Mouse (Mus musculus) neural tube, embryonic 10.5 days (tissue): ENCODE measurements around the gene Ccin.

Experiments
- DNase-seq: peaks from one replicate; pipeline ENCODE4 v3.0.0-alpha.2; 2017; ENCODE audit warnings: low spot score; ENCODE audit errors: extremely low spot score

Gene Ccin

GRCm38 (mm10) chr4:44012376-44013367 lies 29.4 kb downstream of the Ccin start:
- peak; percentile 91 for DNase-seq

DNA sequence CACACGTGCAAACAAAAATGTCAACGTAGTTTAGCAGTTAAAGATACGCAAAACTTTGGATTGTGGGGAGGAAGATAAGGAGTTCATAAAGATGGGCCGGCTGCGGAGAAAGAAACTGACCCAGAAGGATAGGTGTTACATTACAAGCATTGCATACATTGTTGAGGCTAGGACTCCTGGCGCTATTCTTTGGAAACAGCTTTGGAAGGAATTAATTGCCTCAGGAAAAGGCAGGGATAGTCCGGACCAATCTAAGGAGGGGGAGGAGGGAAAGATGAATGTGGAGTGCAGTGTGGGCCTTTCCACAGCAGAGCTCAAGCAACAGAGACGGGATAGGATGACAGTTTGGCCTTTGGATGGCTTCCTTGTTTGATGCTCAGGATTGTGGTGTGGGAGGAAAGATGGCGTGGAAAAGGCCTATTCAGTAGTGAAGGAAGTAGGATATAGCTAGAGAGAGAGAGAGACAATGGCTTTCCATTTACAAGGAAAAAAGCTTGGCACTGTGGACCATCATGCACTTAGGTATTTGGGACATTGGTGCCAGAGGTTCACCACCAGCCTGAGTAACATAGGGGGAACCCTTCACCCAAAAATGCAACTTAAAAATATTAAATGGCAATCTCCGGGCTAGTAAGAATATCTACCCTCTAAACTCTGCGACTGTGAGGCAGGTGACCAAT lies 30.2 kb downstream of the Ccin start:
- DNase-seq, result no peak

DNA sequence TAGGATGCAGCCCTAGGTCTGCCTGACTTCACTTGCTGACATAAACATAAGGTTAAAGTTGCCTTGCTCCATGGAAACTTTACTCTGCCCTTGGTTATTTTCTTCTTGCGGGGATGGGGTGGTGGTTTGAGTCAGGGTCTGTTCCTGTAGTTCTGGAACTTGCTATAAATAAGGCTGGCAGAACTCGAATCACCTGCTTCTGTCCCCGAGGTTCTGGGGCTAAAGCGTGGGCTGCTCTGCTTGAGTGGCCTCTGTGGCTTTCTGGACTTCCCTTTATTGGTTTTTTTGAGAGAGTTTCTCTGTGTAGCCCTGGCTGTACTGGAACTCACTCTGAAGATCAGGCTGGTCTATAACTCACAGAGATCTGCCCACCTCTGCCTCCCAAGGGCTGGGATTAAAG lies 32.8 kb downstream of the Ccin start:
- no peak for DNase-seq

DNA sequence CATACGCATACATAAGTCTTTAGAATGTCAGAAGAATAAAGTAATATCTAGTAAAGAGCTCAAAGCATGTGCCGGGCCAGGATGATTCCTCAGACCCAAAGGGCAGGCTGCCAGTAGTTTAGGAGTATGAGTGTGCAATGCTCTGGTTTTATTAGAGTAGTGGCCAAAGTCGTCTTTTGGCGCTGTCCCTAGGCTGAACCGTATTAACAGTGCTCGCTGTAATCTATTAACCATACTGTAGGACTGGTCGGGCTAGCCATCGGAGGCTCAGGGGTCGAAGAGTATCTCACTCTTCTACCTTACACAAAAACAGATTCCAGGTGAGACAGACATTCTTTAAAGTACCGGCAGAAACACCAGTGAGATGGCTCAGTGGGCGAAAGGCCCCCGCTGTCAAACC lies 33.5 kb downstream of the Ccin start:
- DNase-seq, result no peak

DNA sequence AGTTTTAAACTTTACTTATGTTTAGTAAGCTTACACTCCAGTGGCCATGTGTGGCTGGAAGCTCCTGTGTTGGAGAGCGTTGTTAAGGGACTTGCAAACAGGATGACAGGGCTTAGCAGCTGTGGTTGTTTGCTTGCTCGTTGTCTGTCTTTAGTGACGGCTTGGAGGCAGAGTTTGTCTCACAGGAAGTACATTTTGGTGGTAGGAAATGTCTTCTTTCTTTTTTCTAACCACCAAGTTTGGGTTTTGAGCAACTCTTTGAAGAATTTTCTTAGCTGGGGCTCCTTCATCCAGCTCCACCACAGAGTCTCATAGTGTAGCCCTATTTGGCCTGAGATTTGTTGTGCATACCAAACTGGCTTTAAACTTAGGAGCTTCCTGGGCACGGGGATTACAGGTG lies 39.0 kb downstream of the Ccin start:
- DNase-seq, result no peak

DNA sequence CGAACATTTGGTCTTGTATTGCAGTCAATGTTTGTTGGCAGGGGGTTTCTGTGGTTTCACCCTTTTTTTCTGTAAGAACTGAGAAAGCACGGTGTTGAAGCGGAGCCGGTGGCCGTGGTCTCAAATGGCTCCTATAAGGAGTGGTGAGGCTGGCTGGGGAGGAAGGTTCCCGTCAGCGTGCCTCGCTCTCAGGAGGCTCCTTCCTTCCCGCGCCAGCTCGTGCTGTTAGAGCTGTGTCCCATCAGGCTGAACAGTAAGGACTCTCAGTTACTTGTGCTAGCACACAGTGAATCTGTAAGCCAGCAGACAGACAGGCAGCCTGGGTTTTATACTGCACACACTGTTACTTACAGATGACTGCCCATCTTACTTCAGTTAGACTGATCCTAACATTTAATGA lies 39.5 kb downstream of the Ccin start:
- DNase-seq, result no peak

DNA sequence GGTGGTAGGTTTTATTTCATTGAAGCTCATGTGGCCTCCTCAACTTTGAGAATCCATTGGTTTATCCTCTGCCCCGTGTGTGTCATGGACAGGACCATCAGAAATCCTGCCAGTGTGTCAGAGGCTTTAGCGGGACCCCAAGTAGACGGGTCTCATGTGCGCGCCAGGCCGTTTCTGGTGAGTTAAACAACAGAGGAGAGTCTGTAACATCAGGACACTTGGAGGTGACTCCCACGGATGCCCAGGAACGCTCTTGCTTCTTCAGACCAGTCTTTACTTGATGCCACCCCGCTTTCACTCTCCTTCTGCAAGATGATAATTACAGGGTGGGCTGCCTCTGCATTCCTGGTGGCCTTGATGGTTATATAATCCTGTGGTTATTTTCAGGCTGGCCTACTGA lies 40.4 kb downstream of the Ccin start:
- no peak for DNase-seq

DNA sequence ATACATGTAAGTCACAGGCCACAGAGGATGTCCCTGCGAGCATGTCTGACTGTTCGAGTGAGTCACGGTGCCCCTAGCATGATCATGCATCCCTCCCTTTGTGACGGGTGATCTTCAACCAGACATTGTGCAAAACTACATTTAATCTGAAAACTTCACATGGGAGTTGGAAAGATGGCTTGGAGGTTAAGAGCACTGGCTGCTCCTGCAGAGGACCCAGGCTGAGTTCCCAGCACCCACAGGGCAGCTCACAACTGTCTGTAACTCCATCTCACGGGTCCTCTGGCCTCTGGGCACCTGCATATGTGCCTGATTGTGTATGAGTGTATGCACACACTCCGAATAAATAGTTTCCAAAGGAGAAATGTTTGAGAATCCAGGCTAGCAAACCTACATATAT lies 41.0 kb downstream of the Ccin start:
- no peak for DNase-seq

GRCm38 (mm10) chr4:44025570-44025969 lies 42.3 kb downstream of the Ccin start:
- no peak for DNase-seq

DNA sequence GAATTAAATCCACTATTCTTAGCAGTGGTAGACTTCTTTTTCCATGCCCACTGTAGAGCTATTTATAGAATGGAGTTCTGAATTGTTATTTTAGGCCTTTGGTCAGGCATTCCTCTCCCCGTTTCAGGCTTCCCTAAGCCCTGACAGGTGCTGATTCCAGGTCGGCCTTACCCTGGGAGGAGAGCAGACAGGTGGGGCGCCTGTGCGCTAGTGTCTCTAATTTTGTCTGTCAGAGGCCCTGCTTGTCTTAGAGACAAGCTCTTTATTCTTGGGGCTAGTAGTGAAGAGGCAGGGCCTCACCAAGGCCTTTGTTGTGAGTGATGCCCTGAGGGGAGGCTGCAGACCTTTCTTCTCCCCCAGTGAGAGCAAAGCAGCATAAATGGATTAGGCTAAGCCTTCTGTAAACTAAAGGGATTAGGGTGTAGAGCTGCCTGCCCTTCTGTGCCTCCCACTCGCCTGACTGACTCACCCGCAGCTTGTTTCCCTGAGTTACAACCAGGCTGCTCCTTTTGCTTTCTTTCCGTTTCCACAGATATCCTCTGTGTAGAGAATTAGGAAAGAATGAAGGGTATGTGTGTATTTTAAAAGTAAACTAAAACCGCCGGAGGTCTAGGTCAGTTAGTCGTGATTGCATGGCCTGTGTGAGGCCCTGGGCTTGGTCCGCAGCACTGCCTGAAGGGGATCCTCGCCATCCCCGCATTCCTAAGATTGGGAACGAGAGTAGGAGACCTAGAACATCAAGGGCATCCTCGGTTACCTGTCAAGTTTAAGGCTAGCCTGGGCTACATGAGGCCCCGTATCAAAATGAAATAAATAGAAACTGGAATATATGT lies 45.2 kb downstream of the Ccin start:
- DNase-seq, result no peak

GRCm38 (mm10) chr4:44029661-44030066 lies 46.4 kb downstream of the Ccin start:
- no peak for DNase-seq

DNA sequence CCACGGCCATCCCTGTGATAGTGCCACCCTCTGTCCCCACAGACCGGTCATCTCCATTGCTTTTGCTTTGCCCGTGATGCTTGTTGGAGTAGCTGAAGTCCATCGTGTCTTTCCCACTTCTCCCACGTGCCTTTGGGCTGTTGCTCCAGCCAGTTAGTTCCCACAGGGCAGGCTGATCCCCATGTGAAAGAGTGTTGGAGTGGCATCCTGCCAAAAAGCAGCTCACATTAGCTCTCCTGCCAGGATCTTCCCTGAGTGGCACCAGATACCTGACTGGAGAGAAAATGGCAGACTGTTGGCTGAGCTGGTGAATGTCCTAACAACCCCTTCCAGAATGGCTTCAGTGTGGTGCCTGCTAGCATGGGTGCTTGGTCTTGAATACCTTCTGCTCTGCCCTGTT lies 48.2 kb downstream of the Ccin start:
- DNase-seq, result no peak
